Mouse (Mus musculus) ES-E14 (cell line): ENCODE measurements around the gene Higd1b. TPM values are rescaled to one million over a fixed set of nuclear protein-coding genes. Genes with fewer than 3 reads are reported as not detected.

Experiments used
- DNase-seq: peaks from one replicate; pipeline ENCODE4 v3.0.0-alpha.2; 2013; ENCODE audit warnings: low read depth, low spot score
- H3K27ac ChIP-seq: 2 replicates; pipeline ENCODE4 v1.5.1; 2012; ENCODE audit warnings: low read depth, mild to moderate bottlenecking, low read length, moderate library complexity, mixed read lengths; ENCODE audit not compliant: poor library complexity, insufficient read depth, severe bottlenecking
- H3K36me3 ChIP-seq: 2 replicates; pipeline ENCODE4 v1.6.1; 2012; ENCODE audit warnings: mild to moderate bottlenecking, low read length, moderate library complexity, mixed read lengths; ENCODE audit not compliant: control insufficient read depth, poor library complexity, insufficient read depth, severe bottlenecking
- H3K4me1 ChIP-seq, 2 experiments: fragments of 150-350 bp in 1 of 2; sonication (generic) in 1 of 2; 2 replicates each; pipeline ENCODE4 v1.6.1; 2012; ENCODE audit warnings: low read length in 2 of 2, mild to moderate bottlenecking in 1 of 2, mixed read lengths in 1 of 2; ENCODE audit not compliant: control insufficient read depth in 2 of 2, insufficient read depth in 2 of 2, poor library complexity in 1 of 2
- H3K4me3 ChIP-seq, 2 experiments: fragments of 150-350 bp in 1 of 2; sonication (generic) in 1 of 2; 2 replicates each; pipeline ENCODE4 v1.5.1; 2012; ENCODE audit warnings: low read length in 2 of 2, low read depth in 1 of 2, mild to moderate bottlenecking in 1 of 2, mixed read lengths in 1 of 2; ENCODE audit not compliant: insufficient read depth in 1 of 2, poor library complexity in 1 of 2, severe bottlenecking in 1 of 2
- H3K9ac ChIP-seq: 2 replicates; pipeline ENCODE4 v1.6.1; 2012; ENCODE audit warnings: low read depth, mild to moderate bottlenecking, low read length, mixed read lengths; ENCODE audit not compliant: poor library complexity, insufficient read depth, severe bottlenecking
- H3K9me3 ChIP-seq: fragments of 150-350 bp; sonication (generic); 2 replicates; pipeline ENCODE4 v1.6.1; 2012; ENCODE audit warnings: low read depth, mild to moderate bottlenecking, low read length; ENCODE audit not compliant: control insufficient read depth, insufficient read depth
- CHD2 ChIP-seq: IDR thresholded peaks from 2 replicates; pipeline ENCODE4 v1.6.1; 2014; ENCODE audit warnings: mild to moderate bottlenecking, low read depth, low read length, inconsistent platforms
- HCFC1 ChIP-seq: IDR thresholded peaks from 2 replicates; pipeline ENCODE4 v1.6.1; 2012; ENCODE audit warnings: low read length, inconsistent platforms, borderline replicate concordance; ENCODE audit not compliant: insufficient read depth
- MAFK ChIP-seq: IDR thresholded peaks from 2 replicates; pipeline ENCODE4 v1.6.1; 2014; ENCODE audit warnings: mild to moderate bottlenecking, low read depth, low read length, inconsistent platforms; ENCODE audit not compliant: insufficient read depth
- ZC3H11A ChIP-seq: IDR thresholded peaks from 2 replicates; pipeline ENCODE4 v1.6.1; 2012; ENCODE audit warnings: low read depth, mild to moderate bottlenecking, inconsistent platforms, low read length, borderline replicate concordance
- ZNF384 ChIP-seq: IDR thresholded peaks from 2 replicates; pipeline ENCODE4 v1.6.1; 2012; ENCODE audit warnings: low read depth, low read length, inconsistent platforms
- in situ Hi-C, 2 experiments: fragments of 600-800 bp; cut with MboI; formaldehyde crosslinking; loops; one replicate each; pipeline ENCODE4 v1.15.1; 2025; ENCODE audit warnings: low sequenced_read_pairs in 2 of 2, inconsistent platforms in 1 of 2; ENCODE audit not compliant: unreplicated experiment in 2 of 2
- total RNA-seq: library from RNA; depleted of rRNA; stranded (reverse); fragments of 300-350 nt; gene quantifications from 2 replicates; pipeline ENCODE4 v1.2.3, GENCODE M21; 2012; rRNA removed

Higd1b gene
- total RNA-seq: 1.0 TPM in 1 of 2 replicates, not detected in the other

DNA sequence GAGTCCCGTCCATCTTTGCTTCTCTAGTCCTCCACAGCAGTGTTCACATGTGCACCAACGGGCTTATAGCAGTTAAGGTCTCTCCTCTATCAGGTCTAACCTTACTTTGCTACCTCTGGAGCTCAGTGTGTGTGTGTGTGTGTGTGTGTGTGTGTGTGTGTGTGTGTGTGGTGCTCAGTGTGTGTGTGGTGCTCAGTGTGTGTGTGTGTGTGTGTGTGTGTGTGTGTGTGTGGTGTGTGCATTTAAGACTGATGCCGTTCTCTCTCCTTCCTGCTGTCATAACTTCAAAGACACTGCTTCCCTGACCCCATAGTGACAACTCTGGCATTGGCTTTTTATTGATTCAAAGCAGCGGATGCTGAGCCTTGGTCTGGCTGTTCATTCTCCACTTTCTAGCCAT is at the start of gene Higd1b:
Higd1b (plus strand) TSS at position 301 of the 400 bp plus-strand sequence.
- H3K4me1 ChIP-seq: peaks cover 0 to 7% of the 10 kb centered on the region in 2 experiments; a peak in 1 of 4 replicates
- no peaks in the 10 kb centered on the region for H3K9me3 ChIP-seq

DNA sequence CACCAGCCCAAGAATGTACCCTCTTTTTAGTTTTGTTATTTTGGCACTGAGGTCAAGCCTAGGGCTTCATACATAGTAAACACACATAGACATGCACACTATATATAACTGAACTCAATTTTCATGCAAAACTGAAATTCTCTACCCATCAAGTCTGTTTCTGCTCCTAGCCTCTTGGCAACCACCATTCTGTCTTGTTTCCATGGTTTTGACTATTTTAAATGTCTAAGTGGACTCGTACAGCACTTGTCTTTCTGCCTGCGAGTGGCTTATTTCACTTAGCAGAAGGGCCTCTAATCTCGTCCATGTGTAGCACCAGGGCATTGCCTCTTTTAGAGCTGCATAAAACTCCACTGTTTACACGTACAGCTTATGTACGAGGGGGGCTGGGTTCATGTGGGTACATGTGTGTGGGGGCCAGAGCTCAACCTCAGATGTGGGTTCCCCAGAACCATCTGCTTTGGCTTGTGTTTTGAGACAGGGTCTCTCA is 47.9 kb upstream of the Higd1b start:
- no peak for TF ChIP-seq ZC3H11A
- no peak for TF ChIP-seq ZNF384
- TF ChIP-seq CHD2: no peak
- TF ChIP-seq MAFK: no peak
- TF ChIP-seq HCFC1: no peak
- Histone ChIP-seq H3K9me3 (no peaks in the 10 kb centered on the region), H3K27ac (no peak overlapping the region), H3K36me3 (no peaks in the 10 kb centered on the region), H3K9ac (no peak overlapping the region), H3K4me1 (0 out of 4 replicates have a peak, but pooled peaks cover 2 to 3% of the 10 kb centered on the region in 2 experiments), H3K4me3 (no peak overlapping the region)
- in situ Hi-C loops: no loop called here
- DNase-seq: no peak

More for the DNA sequence above, at the start of gene Higd1b:
- in situ Hi-C loops: no loop called here
- no peak for TF ChIP-seq CHD2
- no peak for TF ChIP-seq MAFK
- TF ChIP-seq HCFC1: no peak
- no peak for TF ChIP-seq ZNF384
- TF ChIP-seq ZC3H11A: no peak
- Histone ChIP-seq H3K36me3 (peaks cover 45% of the 10 kb centered on the region), H3K9ac (no peak within 1 kb of the TSS), H3K4me3 (no peak within 1 kb of the TSS), H3K27ac (no peak within 1 kb of the TSS)
- DNase-seq: no peak

DNA sequence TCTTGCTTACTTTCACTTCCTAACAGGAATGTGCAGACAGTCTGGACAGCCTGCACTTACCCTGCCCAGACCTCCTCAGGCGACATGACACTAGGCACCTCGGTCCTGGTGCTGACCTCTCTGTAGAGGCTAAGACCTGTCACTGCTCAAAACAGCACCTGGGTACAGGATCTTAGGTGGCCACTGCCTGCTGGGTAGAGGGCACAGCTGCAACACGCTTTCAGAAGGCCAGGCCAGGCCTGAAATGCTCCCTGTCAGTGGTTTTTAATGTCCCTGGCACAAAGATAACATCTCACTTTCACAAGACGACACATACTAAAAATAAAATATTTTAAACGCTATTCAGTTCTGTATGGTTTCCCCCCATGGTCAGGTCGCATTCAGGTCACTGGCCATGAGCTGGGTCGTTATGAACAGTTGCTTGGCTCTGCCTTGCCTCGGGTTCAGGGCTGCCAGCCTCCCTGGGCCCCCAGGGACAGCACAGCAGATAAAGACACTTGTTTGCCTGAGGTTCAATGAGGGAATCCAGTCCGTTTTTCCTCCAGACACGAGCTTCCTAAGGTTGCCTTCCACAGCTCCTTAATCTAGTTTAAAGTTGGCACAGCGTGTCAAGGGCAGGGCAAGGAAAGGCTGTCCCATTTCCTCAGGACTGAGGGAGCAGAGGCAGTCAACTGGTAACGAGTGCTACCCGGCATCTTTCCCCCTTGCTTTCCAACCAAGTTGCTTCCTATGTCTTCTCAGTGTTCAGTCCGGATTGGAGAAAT is 43.8 kb upstream of the Higd1b start:
- Histone ChIP-seq H3K9ac (no peak overlapping the region), H3K9me3 (no peaks in the 10 kb centered on the region), H3K4me1 (no peaks in the 10 kb centered on the region), H3K36me3 (no peaks in the 10 kb centered on the region), H3K27ac (no peak overlapping the region), H3K4me3 (no peak overlapping the region)
- in situ Hi-C loops: no loop called here
- no peak for DNase-seq
- TF ChIP-seq HCFC1 (no peak), CHD2 (no peak), ZC3H11A (no peak), ZNF384 (no peak), MAFK (no peak)

DNA sequence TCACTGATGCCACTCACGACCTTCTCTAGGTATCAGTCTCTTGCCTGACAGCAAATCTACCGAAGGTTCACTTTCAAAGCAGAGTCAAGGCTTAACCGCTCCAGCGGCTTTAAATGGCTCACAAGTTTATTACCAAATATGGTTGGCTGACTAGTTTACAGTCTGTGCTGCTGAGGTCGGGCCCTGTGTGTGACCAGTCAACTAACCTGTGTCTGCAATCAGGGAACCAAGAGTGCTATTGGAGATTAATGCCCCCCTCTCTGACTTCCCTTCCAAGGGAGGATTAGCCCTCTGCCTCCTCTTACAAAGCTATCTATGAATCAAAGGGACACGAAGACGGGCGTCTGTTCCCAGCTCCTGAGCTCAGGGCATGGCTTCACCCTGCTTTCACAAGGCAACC is 41.5 kb upstream of the Higd1b start:
- no peak for TF ChIP-seq ZNF384
- no peak overlapping the region for H3K9ac ChIP-seq
- no peaks in the 10 kb centered on the region for H3K9me3 ChIP-seq
- in situ Hi-C loops: no loop called here
- no peak for DNase-seq
- no peaks in the 10 kb centered on the region for H3K4me1 ChIP-seq
- peaks cover 2% of the 10 kb centered on the region for H3K36me3 ChIP-seq
- no peak overlapping the region for H3K4me3 ChIP-seq
- H3K27ac ChIP-seq: no peak overlapping the region

DNA sequence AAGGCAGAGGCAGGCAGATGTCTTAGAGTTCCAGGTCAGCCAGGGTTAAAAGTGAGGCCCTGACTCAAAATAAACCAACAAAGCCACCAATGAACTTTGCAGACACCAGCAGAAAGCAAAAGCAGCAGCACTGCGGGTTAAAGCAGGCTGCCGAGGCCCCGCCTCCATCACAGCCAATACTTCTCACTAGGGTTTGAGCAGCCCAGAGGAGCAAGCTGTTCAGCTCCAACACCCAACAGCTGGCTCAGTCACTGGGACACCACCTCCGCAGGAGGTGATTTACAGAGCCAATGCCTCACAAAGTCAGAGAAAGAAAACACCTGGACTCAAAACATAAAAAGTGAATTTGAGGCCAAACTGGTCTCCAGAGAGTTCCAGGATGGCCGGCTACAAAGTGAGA is 32.2 kb upstream of the Higd1b start:
- Histone ChIP-seq H3K4me1 (peaks cover 0 to 5% of the 10 kb centered on the region in 2 experiments; a peak in 1 of 4 replicates), H3K9ac (no peak overlapping the region), H3K9me3 (no peaks in the 10 kb centered on the region), H3K4me3 (no peak overlapping the region), H3K27ac (no peak overlapping the region), H3K36me3 (peaks cover 21% of the 10 kb centered on the region)
- TF ChIP-seq CHD2: no peak
- TF ChIP-seq MAFK: no peak
- TF ChIP-seq HCFC1: no peak
- no peak for TF ChIP-seq ZC3H11A
- no peak for TF ChIP-seq ZNF384
- in situ Hi-C loops: no loop called here
- DNase-seq: no peak
